Mouse (Mus musculus) layer of hippocampus, adult 2 months (tissue): ENCODE measurements around the gene Ccdc27. TPM values are rescaled to one million over a fixed set of nuclear protein-coding genes. Genes with fewer than 3 reads are reported as not detected.

Experiments
- DNase-seq, 2 experiments: peaks; one replicate each; pipeline ENCODE4 v3.0.0; 2022; ENCODE audit warnings: low spot score in 2 of 2
- H3K27ac ChIP-seq: fragments of 200-600 bp; 2 replicates; pipeline ENCODE4 v1.8.1; 2022
- H3K4me3 ChIP-seq: fragments of 200-600 bp; 2 replicates; pipeline ENCODE4 v1.8.1; 2022; ENCODE audit warnings: mild to moderate bottlenecking
- CTCF ChIP-seq: fragments of 200-600 bp; conservative IDR thresholded peaks from 2 replicates; pipeline ENCODE4 v1.8.1; 2022; ENCODE audit warnings: antibody characterized with exemption, mild to moderate bottlenecking, moderate library complexity
- total RNA-seq, 2 experiments: library from RNA; stranded (reverse); gene quantifications; 2 replicates each; pipeline ENCODE4 v1.2.3; 2021

The Ccdc27 gene
- total RNA-seq, 2 experiments from 2014 or later = 1.2 to 1.4 TPM

DNA sequence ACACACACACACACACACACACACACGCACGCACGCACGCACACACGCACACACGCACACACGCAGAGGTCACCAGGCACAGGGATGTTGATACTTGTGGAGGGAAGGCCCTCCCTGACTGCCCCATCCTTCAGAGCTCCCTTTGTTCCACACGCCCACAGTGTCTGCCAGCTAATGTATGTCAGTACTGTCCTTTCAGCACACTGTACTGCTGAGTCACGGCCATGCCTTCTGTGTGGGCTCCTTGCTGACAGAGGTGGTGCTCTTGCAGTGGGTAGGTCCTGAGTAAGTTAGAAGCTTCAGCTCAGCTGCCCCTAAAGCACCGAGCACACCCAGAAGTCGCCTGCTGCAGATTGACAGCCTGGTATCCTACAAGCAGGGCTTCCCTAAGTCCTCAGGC is 62.0 kb downstream of the Ccdc27 start:
- no peak overlapping the region for H3K4me3 ChIP-seq
- H3K27ac ChIP-seq = peak overlapping the region; percentile 67; the same call in 1 of the 2 replicates
- no peak for DNase-seq
- TF ChIP-seq CTCF = no peak

DNA sequence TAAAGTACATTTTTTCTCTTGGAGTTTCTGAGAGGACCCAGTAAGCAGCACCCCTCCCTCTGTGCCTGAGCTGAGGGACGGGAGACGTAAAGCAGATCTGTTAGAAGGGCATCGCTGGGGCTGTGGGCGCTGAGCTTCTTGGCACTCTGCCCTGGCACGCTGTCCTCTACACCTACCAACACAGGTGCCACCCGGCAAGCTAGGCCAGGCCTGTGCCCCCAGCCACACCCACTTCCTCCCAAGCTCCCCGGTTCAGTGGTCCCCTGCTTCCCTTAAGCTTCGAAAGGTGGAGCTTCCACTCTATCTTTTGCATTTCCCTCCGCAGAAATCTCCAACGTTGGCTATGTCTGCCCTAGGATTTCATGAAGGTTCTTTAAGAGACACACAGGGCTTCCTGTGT is 63.2 kb downstream of the Ccdc27 start:
- H3K27ac ChIP-seq = no peak overlapping the region
- DNase-seq = no peak
- TF ChIP-seq CTCF = no peak
- H3K4me3 ChIP-seq = no peak overlapping the region

Other genes with a start within 250 kb of the Ccdc27 start
- 10 to 100 TPM; 25.5 to 28.8 TPM for gene A430005L14Rik, start 85.4 kb downstream of the Ccdc27 start, total RNA-seq
- gene Dffb, start 67.6 kb downstream of the Ccdc27 start, total RNA-seq = 10 to 100 TPM; 17.2 to 18.3 TPM
- gene Cep104, start 67.5 kb downstream of the Ccdc27 start, total RNA-seq = 10 to 100 TPM; 31.6 to 34.8 TPM
- gene Lrrc47, start 30.9 kb downstream of the Ccdc27 start, total RNA-seq = 10 to 100 TPM; 65.4 to 70.3 TPM
- gene Smim1, start 16.4 kb downstream of the Ccdc27 start, total RNA-seq = 1 to 10 TPM; 6.3 to 7.8 TPM
- gene Trp73, start 97.5 kb upstream of the Ccdc27 start, total RNA-seq = 1 to 10 TPM; 3.3 to 3.6 TPM
- 10 to 100 TPM; 32.4 to 33.3 TPM for gene Wrap73, start 99.7 kb upstream of the Ccdc27 start, total RNA-seq
- 100 to 1,000 TPM; 171 to 177 TPM for gene Tprgl, start 118.0 kb upstream of the Ccdc27 start, total RNA-seq
- gene Megf6, start 128.1 kb upstream of the Ccdc27 start, total RNA-seq = 1 to 10 TPM; 3.9 to 5.5 TPM